Mouse (Mus musculus) hematopoietic stem cell, adult 5-6 weeks (primary cell): ENCODE measurements around the gene Gsto1. TPM values are rescaled to one million over a fixed set of nuclear protein-coding genes. Genes with fewer than 3 reads are reported as not detected.
"Not testable (repeated sequence)": the region's sequence is repeated elsewhere in the genome, so short reads cannot be mapped to it uniquely, and the experiment has no call there.

Experiments
- ATAC-seq, 2 experiments: fragments of 125-278 bp in 1 of 2; replicated peaks in 1 of 2; 2 replicates each; pipeline ENCODE4 v1.8.0; 2016 to 2017; ENCODE audit warnings: inconsistent platforms in 2 of 2, mild to moderate bottlenecking in 2 of 2, moderate number of reproducible peaks in 2 of 2, low read depth in 1 of 2, moderate TSS enrichment in 1 of 2; ENCODE audit not compliant: low FRiP score in 2 of 2, poor library complexity in 2 of 2, severe bottlenecking in 2 of 2, insufficient read depth in 1 of 2, low TSS enrichment in 1 of 2
- total RNA-seq: library from RNA; stranded (forward); fragments of 172-1452, 232-1000 nt; gene quantifications from 2 replicates; pipeline ENCODE4 v1.2.3, GENCODE M21; 2017

Gene Gsto1
- total RNA-seq = 96.4 and 117 TPM in 2 replicates

- peak; percentile 91 to 92 for ATAC-seq
These were observed at the start of gene Gsto1 for GRCm38 (mm10) chr19:47854796-47855783. Gene Gsto1 (plus strand): TSS chr19:47854970.

- no peak for ATAC-seq
These were observed 42.7 kb upstream of the Gsto1 start for GRCm38 (mm10) chr19:47812091-47812490.

- no peak for ATAC-seq
These were observed 40.0 kb upstream of the Gsto1 start for GRCm38 (mm10) chr19:47814721-47815120.

GRCm38 (mm10) chr19:47817692-47818091, 37.1 kb upstream of the Gsto1 start:
- ATAC-seq = no peak

- ATAC-seq = peak; percentile 79 to 85
These were observed 33.8 kb upstream of the Gsto1 start for GRCm38 (mm10) chr19:47820832-47821493.

GRCm38 (mm10) chr19:47821494-47821872, 33.3 kb upstream of the Gsto1 start:
- peak; percentile 56 to 67 for ATAC-seq

- ATAC-seq = no peak
These were observed 32.5 kb upstream of the Gsto1 start for GRCm38 (mm10) chr19:47822143-47822796.

GRCm38 (mm10) chr19:47824026-47824425, 30.7 kb upstream of the Gsto1 start:
- no peak for ATAC-seq

- ATAC-seq = no peak
These were observed 24.8 kb upstream of the Gsto1 start for GRCm38 (mm10) chr19:47829913-47830450.

GRCm38 (mm10) chr19:47831111-47831510, 23.7 kb upstream of the Gsto1 start:
- no peak for ATAC-seq

- ATAC-seq = no peak
These were observed 22.5 kb upstream of the Gsto1 start for GRCm38 (mm10) chr19:47832316-47832715.

- ATAC-seq = no peak
These were observed 20.2 kb upstream of the Gsto1 start for GRCm38 (mm10) chr19:47834614-47835013.

GRCm38 (mm10) chr19:47835776-47836175, 19.0 kb upstream of the Gsto1 start:
- ATAC-seq = no peak

- ATAC-seq = peak; percentile 92 to 96
These were observed 17.9 kb upstream of the Gsto1 start for GRCm38 (mm10) chr19:47836701-47837526.

- ATAC-seq = peak in 1 of 2 experiments; percentile 23; a peak in 1 of 4 replicates
These were observed 17.3 kb upstream of the Gsto1 start for GRCm38 (mm10) chr19:47837527-47837901.

- not testable (repeated sequence) for ATAC-seq
These were observed 13.5 kb upstream of the Gsto1 start for GRCm38 (mm10) chr19:47841234-47841633.

GRCm38 (mm10) chr19:47849735-47850134, 5.0 kb upstream of the Gsto1 start:
- no peak for ATAC-seq
